Mouse (Mus musculus) ES-E14 (cell line): ENCODE data around the gene Jph4. TPM values are rescaled to one million over a fixed set of nuclear protein-coding genes. Genes with fewer than 3 reads are reported as not detected.

ENCODE experiments used
- DNase-seq: peaks from one replicate; pipeline ENCODE4 v3.0.0-alpha.2; 2013; ENCODE audit warnings: low read depth, low spot score
- H3K27ac ChIP-seq: 2 replicates; pipeline ENCODE4 v1.5.1; 2012; ENCODE audit warnings: low read depth, mild to moderate bottlenecking, low read length, moderate library complexity, mixed read lengths; ENCODE audit not compliant: poor library complexity, insufficient read depth, severe bottlenecking
- H3K36me3 ChIP-seq: 2 replicates; pipeline ENCODE4 v1.6.1; 2012; ENCODE audit warnings: mild to moderate bottlenecking, low read length, moderate library complexity, mixed read lengths; ENCODE audit not compliant: control insufficient read depth, poor library complexity, insufficient read depth, severe bottlenecking
- H3K4me1 ChIP-seq, 2 experiments: fragments of 150-350 bp in 1 of 2; sonication (generic) in 1 of 2; 2 replicates each; pipeline ENCODE4 v1.6.1; 2012; ENCODE audit warnings: low read length in 2 of 2, mild to moderate bottlenecking in 1 of 2, mixed read lengths in 1 of 2; ENCODE audit not compliant: control insufficient read depth in 2 of 2, insufficient read depth in 2 of 2, poor library complexity in 1 of 2
- H3K4me3 ChIP-seq, 2 experiments: fragments of 150-350 bp in 1 of 2; sonication (generic) in 1 of 2; 2 replicates each; pipeline ENCODE4 v1.5.1; 2012; ENCODE audit warnings: low read length in 2 of 2, low read depth in 1 of 2, mild to moderate bottlenecking in 1 of 2, mixed read lengths in 1 of 2; ENCODE audit not compliant: insufficient read depth in 1 of 2, poor library complexity in 1 of 2, severe bottlenecking in 1 of 2
- H3K9ac ChIP-seq: 2 replicates; pipeline ENCODE4 v1.6.1; 2012; ENCODE audit warnings: low read depth, mild to moderate bottlenecking, low read length, mixed read lengths; ENCODE audit not compliant: poor library complexity, insufficient read depth, severe bottlenecking
- H3K9me3 ChIP-seq: fragments of 150-350 bp; sonication (generic); 2 replicates; pipeline ENCODE4 v1.6.1; 2012; ENCODE audit warnings: low read depth, mild to moderate bottlenecking, low read length; ENCODE audit not compliant: control insufficient read depth, insufficient read depth
- CHD2 ChIP-seq: IDR thresholded peaks from 2 replicates; pipeline ENCODE4 v1.6.1; 2014; ENCODE audit warnings: mild to moderate bottlenecking, low read depth, low read length, inconsistent platforms
- HCFC1 ChIP-seq: IDR thresholded peaks from 2 replicates; pipeline ENCODE4 v1.6.1; 2012; ENCODE audit warnings: low read length, inconsistent platforms, borderline replicate concordance; ENCODE audit not compliant: insufficient read depth
- MAFK ChIP-seq: IDR thresholded peaks from 2 replicates; pipeline ENCODE4 v1.6.1; 2014; ENCODE audit warnings: mild to moderate bottlenecking, low read depth, low read length, inconsistent platforms; ENCODE audit not compliant: insufficient read depth
- ZC3H11A ChIP-seq: IDR thresholded peaks from 2 replicates; pipeline ENCODE4 v1.6.1; 2012; ENCODE audit warnings: low read depth, mild to moderate bottlenecking, inconsistent platforms, low read length, borderline replicate concordance
- ZNF384 ChIP-seq: IDR thresholded peaks from 2 replicates; pipeline ENCODE4 v1.6.1; 2012; ENCODE audit warnings: low read depth, low read length, inconsistent platforms
- in situ Hi-C, 2 experiments: fragments of 600-800 bp; cut with MboI; formaldehyde crosslinking; loops; one replicate each; pipeline ENCODE4 v1.15.1; 2025; ENCODE audit warnings: low sequenced_read_pairs in 2 of 2, inconsistent platforms in 1 of 2; ENCODE audit not compliant: unreplicated experiment in 2 of 2
- total RNA-seq: library from RNA; depleted of rRNA; stranded (reverse); fragments of 300-350 nt; gene quantifications from 2 replicates; pipeline ENCODE4 v1.2.3, GENCODE M21; 2012

Jph4 gene
- total RNA-seq, 1 experiment, result 1.7 TPM

DNA sequence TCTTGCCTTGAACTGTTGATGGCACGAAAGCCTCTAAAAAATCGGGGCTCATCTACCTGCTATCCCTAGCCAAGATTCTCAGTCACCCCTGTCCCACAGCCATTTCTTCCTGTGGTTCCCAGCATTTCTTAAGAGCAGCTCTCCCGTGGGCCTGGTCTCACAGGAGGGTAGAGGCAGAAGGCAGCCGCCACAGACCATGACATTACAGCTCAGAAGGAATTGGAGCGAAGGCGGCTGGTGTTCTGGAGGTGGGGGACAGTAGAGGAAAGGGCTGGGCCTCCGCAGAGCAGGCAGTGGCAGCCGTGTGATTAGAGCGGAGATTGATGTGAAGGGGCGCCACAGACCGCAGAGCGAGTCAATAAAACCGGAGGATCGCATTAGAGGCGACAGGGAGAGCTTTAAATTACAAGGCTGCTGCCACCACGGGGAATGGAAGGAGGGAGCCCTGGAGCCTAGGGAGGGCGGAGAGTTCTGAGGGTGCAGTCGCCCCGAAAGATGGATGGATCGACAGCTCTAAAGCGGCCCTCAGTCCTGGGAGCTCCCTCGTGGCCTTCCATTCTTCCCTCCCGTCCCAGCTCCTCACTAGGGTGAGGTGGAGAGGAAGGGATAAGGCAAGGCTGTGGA lies 38.3 kb downstream of the Jph4 start:
- Histone ChIP-seq H3K36me3 (peaks cover 13% of the 10 kb centered on the region), H3K9ac (peak overlapping the region; percentile 74), H3K9me3 (no peaks in the 10 kb centered on the region), H3K27ac (peak overlapping the region; percentile 93), H3K4me3 (peak overlapping the region; percentile 52 to 65), H3K4me1 (peaks cover 16 to 28% of the 10 kb centered on the region in 2 experiments)
- in situ Hi-C loops, result no loop called here
- no peak for DNase-seq
- no peak for TF ChIP-seq ZNF384
- no peak for TF ChIP-seq ZC3H11A
- TF ChIP-seq CHD2, result no peak
- TF ChIP-seq MAFK, result no peak
- no peak for TF ChIP-seq HCFC1

DNA sequence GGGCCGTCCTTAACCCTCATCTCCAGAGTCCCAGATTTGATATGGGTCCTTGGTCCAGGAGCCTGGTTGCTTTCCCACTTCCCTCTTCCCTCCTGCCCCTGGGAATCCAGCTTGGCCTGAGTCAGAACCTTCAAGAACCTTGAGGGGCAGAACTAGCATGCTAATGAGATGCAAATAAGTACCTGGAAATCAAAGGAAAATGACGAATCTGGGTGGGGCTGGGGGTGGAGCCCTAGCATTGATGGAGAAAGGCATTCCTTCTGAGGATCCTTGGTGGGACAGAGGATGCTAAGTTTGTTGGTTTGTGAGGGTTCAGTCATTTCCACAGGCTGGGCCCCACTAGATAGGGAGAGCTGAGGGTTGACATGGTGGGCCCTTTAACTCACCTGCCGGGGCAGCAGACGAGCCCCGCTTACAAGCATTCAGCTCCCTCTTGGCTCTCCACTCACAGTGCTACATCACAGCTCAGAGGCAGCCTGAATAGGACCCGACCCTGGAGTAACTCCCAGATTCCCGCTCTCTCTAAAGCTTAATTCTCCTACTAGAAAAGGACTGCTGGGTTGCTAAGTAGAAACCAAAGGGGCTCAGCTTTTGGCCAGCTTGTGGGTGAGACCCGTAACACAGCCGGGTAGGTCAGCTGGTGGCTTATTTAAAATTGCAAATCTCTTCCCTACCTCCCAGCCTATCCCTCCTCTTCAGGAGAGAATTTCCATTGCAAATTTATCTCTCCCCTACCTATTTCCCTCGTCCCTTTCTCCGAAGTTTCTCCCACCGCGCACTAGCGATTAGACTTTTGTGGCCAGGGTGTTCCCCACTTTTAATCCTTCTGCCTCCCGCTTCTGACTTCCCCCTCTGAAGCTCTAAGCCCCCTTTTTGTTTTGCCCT lies 39.0 kb downstream of the Jph4 start:
- H3K36me3 ChIP-seq, result peaks cover 20% of the 10 kb centered on the region
- H3K4me3 ChIP-seq, result peak overlapping the region; percentile 52 to 65

DNA sequence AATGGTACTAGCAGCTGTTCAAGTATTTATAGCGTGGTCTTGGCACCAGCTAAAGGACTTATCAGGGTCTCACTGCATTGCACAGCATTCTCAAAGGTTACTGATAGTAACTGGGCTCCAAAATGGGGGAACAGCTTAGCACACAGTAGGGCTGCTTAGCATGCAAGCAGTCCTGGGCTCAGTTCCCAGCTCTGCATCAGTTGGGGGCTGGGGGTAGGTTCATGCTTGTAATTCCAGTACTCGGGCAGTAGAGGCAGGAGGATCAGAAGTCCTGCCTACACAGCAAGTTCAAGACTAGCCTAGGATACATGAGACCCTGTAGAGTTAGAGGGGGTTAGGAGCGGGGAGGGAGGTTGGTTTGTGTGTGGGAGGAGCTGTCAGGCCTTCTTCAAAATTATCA lies 39.8 kb downstream of the Jph4 start:
- DNase-seq, result no peak
- peak overlapping the region; percentile 86 for H3K27ac ChIP-seq
- TF ChIP-seq MAFK (no peak), ZNF384 (no peak), CHD2 (no peak), HCFC1 (no peak), ZC3H11A (no peak)
- H3K4me3 ChIP-seq, result 0 out of 4 replicates have a peak overlapping the region, but pooled peaks of 1 of the 2 experiments have one; percentile 13
- in situ Hi-C loops, result no loop called here
- no peaks in the 10 kb centered on the region for H3K9me3 ChIP-seq
- peak overlapping the region; percentile 1; the same call in 1 of the 2 replicates for H3K9ac ChIP-seq
- H3K4me1 ChIP-seq, result peaks cover 15 to 40% of the 10 kb centered on the region in 2 experiments
- H3K36me3 ChIP-seq, result peaks cover 27% of the 10 kb centered on the region

More for the DNA sequence above, 39.0 kb downstream of the Jph4 start:
- Histone ChIP-seq H3K4me1 (peaks cover 15 to 32% of the 10 kb centered on the region in 2 experiments), H3K9me3 (no peaks in the 10 kb centered on the region), H3K27ac (peak overlapping the region; percentile 93), H3K9ac (peak overlapping the region; percentile 74; the same call in 1 of the 2 replicates)
- in situ Hi-C loops, result no loop called here
- TF ChIP-seq CHD2 (no peak), ZNF384 (no peak), MAFK (no peak), HCFC1 (no peak), ZC3H11A (no peak)
- DNase-seq, result peak; percentile 90

DNA sequence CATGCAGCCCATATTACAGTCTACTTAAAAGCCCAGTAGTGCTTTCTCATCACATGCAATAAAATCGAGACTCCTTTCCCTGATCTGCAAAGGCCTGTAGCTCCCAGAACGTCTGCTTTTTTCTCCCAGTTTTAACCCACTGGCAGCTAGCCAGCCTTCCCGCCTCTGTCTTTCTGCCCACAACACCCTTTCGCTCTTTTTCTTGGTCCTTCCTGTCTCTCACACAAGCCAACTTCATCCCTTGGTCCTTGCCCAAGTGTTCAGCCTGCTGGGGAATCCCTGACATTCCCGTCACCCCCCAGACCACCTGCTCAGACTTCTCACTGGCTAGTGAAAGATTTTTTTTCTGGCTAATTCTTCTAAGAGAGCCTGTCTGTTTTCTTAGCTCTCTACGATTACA lies 40.5 kb downstream of the Jph4 start:
- TF ChIP-seq ZNF384, result no peak
- no peak for TF ChIP-seq HCFC1
- TF ChIP-seq ZC3H11A, result no peak
- no peak for TF ChIP-seq MAFK
- no peak for TF ChIP-seq CHD2
- in situ Hi-C loops, result no loop called here
- Histone ChIP-seq H3K4me3 (no peak overlapping the region), H3K9ac (no peak overlapping the region), H3K27ac (no peak overlapping the region; the same call in 1 of the 2 replicates), H3K36me3 (peaks cover 27% of the 10 kb centered on the region), H3K4me1 (peaks cover 15 to 40% of the 10 kb centered on the region in 2 experiments), H3K9me3 (no peaks in the 10 kb centered on the region)
- no peak for DNase-seq
